Mouse (Mus musculus): ENCODE data around the gene Col7a1. TPM values are rescaled to one million over a fixed set of nuclear protein-coding genes. Genes with fewer than 3 reads are reported as not detected.

Col7a1 gene
- polyA plus RNA-seq (2012; rRNA removed): 6.8 and 12.8 TPM in 2 replicates

DNA sequence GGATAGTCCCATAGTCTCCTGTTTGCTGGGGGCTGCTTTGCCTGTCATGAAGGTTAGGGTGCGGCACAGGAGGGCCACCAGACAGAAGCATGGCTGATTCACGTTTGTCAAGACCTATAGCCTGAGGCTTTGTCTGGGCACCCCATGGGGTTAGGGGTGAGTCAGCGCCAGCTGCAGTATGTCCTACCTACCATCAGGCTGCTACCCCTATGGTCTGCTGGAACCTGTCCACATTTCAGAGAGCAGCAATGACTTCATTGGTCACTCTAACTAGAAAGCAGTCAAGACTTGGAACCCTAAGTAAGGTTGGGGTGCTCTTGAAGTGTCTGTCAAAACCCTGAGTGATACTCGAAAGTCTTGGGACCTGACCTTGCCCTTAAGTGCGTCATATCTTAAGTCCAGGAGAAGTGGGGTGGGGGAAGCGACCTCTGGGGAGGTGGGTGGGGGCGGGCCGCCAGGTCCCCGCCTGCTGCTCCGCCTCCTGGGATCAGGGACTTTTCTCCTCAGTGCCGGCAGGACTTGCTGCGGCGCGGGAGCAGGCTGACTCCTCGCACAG, at the start of gene Col7a1:
Col7a1 (plus strand) TSS at position 506 of the 556 bp plus-strand sequence.

DNA sequence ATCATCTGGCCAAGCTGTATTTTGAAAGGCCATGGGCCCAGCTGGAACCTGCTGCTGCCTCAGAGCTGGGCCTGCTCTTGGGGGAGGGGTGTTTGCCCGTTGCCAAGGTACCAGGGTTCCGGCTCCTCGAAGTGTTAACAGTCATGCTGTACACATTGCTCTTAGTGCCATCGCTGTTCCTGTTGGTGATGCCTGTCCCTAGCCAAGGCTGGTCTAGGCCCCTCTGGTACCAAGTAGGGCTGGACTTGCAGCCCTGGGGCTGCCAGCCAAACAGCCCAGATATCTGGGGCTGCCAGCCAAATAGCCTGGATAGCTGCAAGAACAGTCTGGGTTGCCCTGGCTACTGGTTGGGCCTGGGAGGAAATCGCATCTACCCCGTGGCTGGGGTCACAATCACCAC, 38.9 kb upstream of the Col7a1 start, which contains the start of gene Tmem89:
Tmem89 (plus strand) TSS at position 129 of the 400 bp plus-strand sequence.

DNA sequence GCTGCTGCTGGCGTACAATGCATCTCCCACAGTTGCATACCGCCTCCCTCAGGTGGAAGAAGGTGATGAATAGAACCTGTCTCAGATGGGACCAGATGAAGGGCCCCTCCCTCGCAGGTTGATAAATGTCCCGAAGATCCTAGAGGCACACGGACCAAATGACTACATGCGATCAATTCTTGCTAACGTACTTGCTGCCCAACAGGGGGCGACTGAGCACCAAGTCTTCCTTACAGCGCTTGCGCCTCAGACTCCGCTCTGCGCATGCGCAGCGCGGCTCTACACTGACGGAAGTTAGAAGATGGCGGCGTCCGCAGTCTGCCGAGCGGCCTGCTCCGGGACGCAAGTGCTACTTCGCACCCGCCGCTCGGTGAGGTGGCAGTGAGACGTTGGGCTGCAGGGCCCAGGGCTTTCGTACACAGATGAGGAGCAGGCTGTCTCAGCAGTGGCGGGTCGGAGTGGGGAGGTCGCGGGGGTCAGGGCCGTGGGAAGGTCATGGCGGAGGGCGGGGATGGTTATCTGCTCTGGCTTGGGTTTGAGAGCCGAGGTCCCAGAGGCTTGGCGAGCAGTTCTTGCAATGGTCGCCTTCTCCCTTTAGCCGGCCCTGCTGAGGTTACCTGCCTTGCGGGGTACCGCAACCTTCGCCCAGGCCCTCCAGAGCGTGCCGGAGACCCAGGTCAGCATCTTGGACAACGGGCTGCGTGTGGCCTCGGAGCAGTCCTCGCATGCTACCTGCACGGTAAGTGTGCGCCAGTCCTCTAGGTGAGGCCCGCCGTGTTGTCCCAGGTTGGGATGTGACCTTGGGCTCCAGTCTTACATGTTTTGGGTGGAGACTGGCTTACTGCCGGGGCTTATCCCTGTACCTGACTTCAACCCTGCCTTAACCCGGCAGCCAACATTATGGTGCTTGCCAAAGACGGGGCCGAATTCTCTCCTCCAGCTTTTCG, 16.7 kb upstream of the Col7a1 start, which contains the start of gene Uqcrc1:
Uqcrc1 (plus strand) TSS at position 216 of the 947 bp plus-strand sequence.

DNA sequence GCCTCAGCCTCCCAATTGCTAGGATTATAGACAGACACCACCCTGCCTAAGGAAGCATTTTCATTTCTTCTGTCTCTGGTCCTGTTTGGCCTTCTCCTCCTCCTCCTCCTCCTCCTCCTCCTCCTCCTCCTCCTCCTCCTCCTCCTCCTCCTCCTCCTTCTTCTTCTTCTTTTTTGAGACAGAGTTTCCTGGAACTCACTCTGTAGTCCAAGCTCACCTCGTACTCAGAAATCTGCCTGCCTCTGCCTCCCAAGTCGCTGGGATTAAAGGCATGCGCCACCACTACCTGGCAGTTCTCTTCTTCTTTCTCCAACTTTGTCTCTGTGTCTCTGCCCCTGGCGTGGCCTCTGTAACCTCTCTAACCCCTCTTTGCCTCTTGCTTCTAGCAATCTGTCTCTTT, 32.3 kb downstream of the Col7a1 start, which contains the start of gene Ucn2:
Ucn2 (plus strand) TSS at position 301 of the 400 bp plus-strand sequence.

DNA sequence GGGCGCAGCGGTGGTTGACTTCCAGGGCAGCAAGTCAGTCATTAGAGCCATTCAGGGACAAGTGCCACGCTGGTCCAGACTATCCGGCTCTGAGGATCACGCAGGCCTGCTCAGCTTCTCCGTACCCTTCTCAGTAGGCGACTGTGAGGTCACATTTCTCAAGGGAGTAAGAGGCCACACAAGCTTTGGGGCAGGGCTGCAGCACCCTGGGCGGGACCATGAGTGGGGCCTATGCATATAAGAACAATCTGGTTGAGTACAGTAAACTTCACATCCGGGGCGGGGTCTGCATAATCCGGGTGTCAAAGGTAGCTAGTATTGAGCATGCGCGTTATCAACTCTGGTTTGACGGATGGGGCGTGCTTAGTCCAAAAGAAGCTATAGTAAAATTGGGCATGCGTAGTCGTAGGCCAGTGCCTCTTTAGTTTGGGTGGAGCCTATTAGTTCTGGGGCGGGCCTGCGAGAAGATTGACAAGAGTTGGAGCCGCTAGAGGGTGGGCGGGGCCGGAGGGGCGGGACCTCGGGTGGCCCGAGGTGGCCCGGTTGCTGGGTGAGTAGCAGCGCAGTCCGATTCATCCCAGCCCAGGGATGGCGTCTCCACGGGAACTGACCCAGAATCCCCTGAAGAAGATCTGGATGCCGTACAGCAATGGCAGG, 38.2 kb downstream of the Col7a1 start, which contains the start of gene Pfkfb4:
Pfkfb4 (plus strand) TSS at position 351 of the 657 bp plus-strand sequence.

Other genes with a start within 250 kb of the Col7a1 start
- 392 and 428 TPM in 2 replicates for gene Ip6k2, start 169.8 kb upstream of the Col7a1 start, polyA plus RNA-seq (2012; rRNA removed)
- gene Nckipsd, start 145.2 kb upstream of the Col7a1 start, polyA plus RNA-seq (2012; rRNA removed): 32.2 and 33.5 TPM in 2 replicates
- 88.2 and 100 TPM in 2 replicates for gene Celsr3, start 127.3 kb upstream of the Col7a1 start, polyA plus RNA-seq (2012; rRNA removed)
- 20.6 and 22.4 TPM in 2 replicates for gene Slc26a6, start 100.3 kb upstream of the Col7a1 start, polyA plus RNA-seq (2012; rRNA removed)
- 0.72 and 0.84 TPM in 2 replicates for gene Tmem89, start 39.0 kb upstream of the Col7a1 start, polyA plus RNA-seq (2012; rRNA removed)
- 340 and 342 TPM in 2 replicates for gene Uqcrc1, start 17.0 kb upstream of the Col7a1 start, polyA plus RNA-seq (2012; rRNA removed)
- 0.34 and 1.1 TPM in 2 replicates for gene Ucn2, start 32.4 kb downstream of the Col7a1 start, polyA plus RNA-seq (2012; rRNA removed)
- 26.4 and 26.7 TPM in 2 replicates for gene Pfkfb4, start 38.2 kb downstream of the Col7a1 start, polyA plus RNA-seq (2012; rRNA removed)
- 60.7 and 85.5 TPM in 2 replicates for gene Shisa5, start 85.0 kb downstream of the Col7a1 start, polyA plus RNA-seq (2012; rRNA removed)
- 38.3 and 41.3 TPM in 2 replicates for gene Trex1, start 106.1 kb downstream of the Col7a1 start, polyA plus RNA-seq (2012; rRNA removed)
- 40.4 and 41.3 TPM in 2 replicates for gene Atrip, start 120.5 kb downstream of the Col7a1 start, polyA plus RNA-seq (2012; rRNA removed)
- 10.2 and 10.5 TPM in 2 replicates for gene Ccdc51, start 128.9 kb downstream of the Col7a1 start, polyA plus RNA-seq (2012; rRNA removed)
- 256 and 271 TPM in 2 replicates for gene Tma7, start 129.0 kb downstream of the Col7a1 start, polyA plus RNA-seq (2012; rRNA removed)
- 67.0 and 68.2 TPM in 2 replicates for gene Plxnb1, start 141.8 kb downstream of the Col7a1 start, polyA plus RNA-seq (2012; rRNA removed)
- gene Fbxw21, start 208.5 kb downstream of the Col7a1 start, polyA plus RNA-seq (2012; rRNA removed): not detected in 2 replicates
- not detected in 2 replicates for gene Fbxw13, start 242.4 kb downstream of the Col7a1 start, polyA plus RNA-seq (2012; rRNA removed)